Mouse (Mus musculus) limb, embryonic 15.5 days (tissue): ENCODE measurements around the gene Srp54c. TPM values are rescaled to one million over a fixed set of nuclear protein-coding genes. Genes with fewer than 3 reads are reported as not detected.

Source experiments
- polyA plus RNA-seq: library from polyadenylated mRNA; unstranded; fragments of >200 nt; fragmentation: Nextera tagmentation; extraction: Ambion mirVana; gene quantifications from 2 replicates; pipeline ENCODE4 v1.2.1, GENCODE M21; 2015

Srp54c gene
- polyA plus RNA-seq, 1 experiment from 2014 or later = 87.9 TPM

Other genes with a start within 250 kb of the Srp54c start
- gene Gm20403, start 243.6 kb upstream of the Srp54c start, polyA plus RNA-seq = not detected in 2 replicates
- 19.9 and 20.8 TPM in 2 replicates for gene Baz1a, start 215.8 kb upstream of the Srp54c start, polyA plus RNA-seq
- 31.9 and 32.7 TPM in 2 replicates for gene 2700097O09Rik, start 150.1 kb upstream of the Srp54c start, polyA plus RNA-seq
- gene Srp54a, start 149.9 kb upstream of the Srp54c start, polyA plus RNA-seq = 196 and 204 TPM in 2 replicates
- 30.3 TPM in 2 replicates for gene Fam177a, start 105.7 kb upstream of the Srp54c start, polyA plus RNA-seq
- gene Srp54b, start 75.1 kb upstream of the Srp54c start, polyA plus RNA-seq = 65.4 and 70.1 TPM in 2 replicates
- 0.35 TPM in 1 of 2 replicates, not detected in the other for gene 1700047I17Rik2, start 30.6 kb upstream of the Srp54c start, polyA plus RNA-seq
- gene 1110008L16Rik, start 69.4 kb downstream of the Srp54c start, polyA plus RNA-seq = 13.2 and 14.2 TPM in 2 replicates
- 11.0 and 11.2 TPM in 2 replicates for gene Ppp2r3c, start 72.8 kb downstream of the Srp54c start, polyA plus RNA-seq
- gene Psma6, start 154.1 kb downstream of the Srp54c start, polyA plus RNA-seq = 373 and 378 TPM in 2 replicates